8 mouse cellular contexts compared by ENCODE assay signal in genomic region chr17:29492269-29493191, GRCm38 (mm10). TPM values are rescaled to one million over a fixed set of nuclear protein-coding genes. Genes with fewer than 3 reads are reported as not detected.
DNase-seq lines count a peak whose midpoint lies in the region; ATAC-seq and TF ChIP-seq lines count a peak whose summit lies in the region.

No protein-coding gene starts in this region.

- TF ChIP-seq CTCF in heart, adult 2 months (IDR thresholded peaks at IDR 0.05), result peak; percentile 83

- no peak for ATAC-seq in limb, embryonic 15.5 days (ENCODE audit: insufficient number of reproducible peaks, low FRiP score, low TSS enrichment, low read depth)
- ATAC-seq in midbrain, embryonic 16.5 days, result no peak

- H3K79me2 ChIP-seq in heart, adult 2 months (replicated peaks; ENCODE audit: control insufficient read depth, insufficient read depth, low read length), result peaks cover 8% of the 10 kb centered on the region; the same call in 1 of the 2 replicates

- peak; percentile 25 to 40 for DNase-seq in left cerebral cortex, adult 18-20 months (ENCODE audit: low spot score in 2 of 2)
- DNase-seq in left cerebral cortex, adult 11 months (ENCODE audit: low spot score), result no peak
- DNase-seq in embryo, embryonic 9.5 days (ENCODE audit: extremely low spot score), result peak; percentile 81
- peak; percentile 81 for DNase-seq in heart, adult 2 months
- peak; percentile 79 for DNase-seq in kidney, adult 18-20 months
- peak; percentile 72 to 74 for DNase-seq in spleen, postnatal 36 days (ENCODE audit: low spot score in 2 of 2)

- peak overlapping the region; percentile 95 for H3K27ac ChIP-seq in heart, adult 2 months
- peak overlapping the region; percentile 90 for H3K27ac ChIP-seq in limb, embryonic 15.5 days
- H3K27ac ChIP-seq in midbrain, embryonic 16.5 days (ENCODE audit: low read length), result no peak overlapping the region; the same call in 1 of the 2 replicates

- H3K9me3 ChIP-seq in limb, embryonic 15.5 days, result no peaks in the 10 kb centered on the region
- H3K9me3 ChIP-seq in midbrain, embryonic 16.5 days (replicated peaks; ENCODE audit: control insufficient read depth, low read length, poor library complexity, severe bottlenecking), result no peaks in the 10 kb centered on the region

- 0 out of 2 replicates have a peak, but pooled peaks have one; percentile 35 for TF ChIP-seq POLR2A in heart, adult 2 months (IDR thresholded peaks at IDR 0.05; ENCODE audit: insufficient read depth, low read depth, low read length)

- whole genome bisulfite sequencing in heart, adult 2 months, result 1% methylated on average over 22 of the region's 22 CpGs
- WGBS in limb, embryonic 15.5 days, result 1% methylated on average over 22 of the region's 22 CpGs
- 2% methylated on average over 22 of the region's 22 CpGs for WGBS in midbrain, embryonic 16.5 days

- H3K4me1 ChIP-seq in heart, adult 2 months (ENCODE audit: control insufficient read depth, insufficient read depth, low read length), result peaks cover 6% of the 10 kb centered on the region
- peaks cover 23% of the 10 kb centered on the region for H3K4me1 ChIP-seq in limb, embryonic 15.5 days
- H3K4me1 ChIP-seq in midbrain, embryonic 16.5 days (ENCODE audit: control insufficient read depth, insufficient read depth, low read length), result peaks cover 19% of the 10 kb centered on the region

- H3K4me2 ChIP-seq in limb, embryonic 15.5 days, result peak overlapping the region; percentile 87
- H3K4me2 ChIP-seq in midbrain, embryonic 16.5 days (ENCODE audit: low read length), result peak overlapping the region; percentile 92

- peaks cover 14% of the 10 kb centered on the region for H3K36me3 ChIP-seq in heart, adult 2 months (ENCODE audit: control insufficient read depth, insufficient read depth, low read length)
- peaks cover 13% of the 10 kb centered on the region for H3K36me3 ChIP-seq in limb, embryonic 15.5 days
- H3K36me3 ChIP-seq in midbrain, embryonic 16.5 days (ENCODE audit: control insufficient read depth, insufficient read depth, low read length), result peaks cover 2% of the 10 kb centered on the region; the same call in 1 of the 2 replicates

- peak overlapping the region; percentile 99 for H3K9ac ChIP-seq in heart, adult 2 months (ENCODE audit: low read depth, low read length)
- peak overlapping the region; percentile 87 for H3K9ac ChIP-seq in limb, embryonic 15.5 days
- peak overlapping the region; percentile 86 for H3K9ac ChIP-seq in midbrain, embryonic 16.5 days (ENCODE audit: low read depth, low read length)

- TF ChIP-seq EP300 in heart, adult 2 months (IDR thresholded peaks at IDR 0.05; ENCODE audit: insufficient read depth, low read depth, low read length), result peak; percentile 91; the same call in 1 of the 2 replicates

- no peaks in the 10 kb centered on the region for H3K27me3 ChIP-seq in heart, adult 2 months (ENCODE audit: control insufficient read depth, insufficient read depth, low read length)
- H3K27me3 ChIP-seq in limb, embryonic 15.5 days, result no peaks in the 10 kb centered on the region
- H3K27me3 ChIP-seq in midbrain, embryonic 16.5 days (ENCODE audit: control insufficient read depth, insufficient read depth, low read depth, low read length), result no peaks in the 10 kb centered on the region

- H3K4me3 ChIP-seq in heart, adult 2 months, result peak overlapping the region; percentile 99
- H3K4me3 ChIP-seq in limb, embryonic 15.5 days, result peak overlapping the region; percentile 97
- peak overlapping the region; percentile 62 for H3K4me3 ChIP-seq in midbrain, embryonic 16.5 days (ENCODE audit: low read depth, low read length)

- intact Hi-C loops in heart, adult 2 months (cut with DNase I), result loop anchor here (1.0 to 5.0 kb wide), 5 partner anchors 22 to 225 kb away; partner anchors contain the start of gene BC004004

RNA-seq across cellular contexts. Expression of gene Pim1, which starts 2.0 kb away (rescaled TPM):
- total RNA-seq in left cerebral cortex, adult 18-20 months (2021), result 10 to 100 TPM in 1 of 2 experiments, 1 to 10 TPM in 1; 6.9 to 16.9 TPM
- 10 to 100 TPM; 17.2 to 20.5 TPM for total RNA-seq in heart, adult 2 months (2021)
- polyA plus RNA-seq in heart, adult 2 months (2012; rRNA removed), result 24.6 and 27.9 TPM in 2 replicates
- 20.0 and 21.6 TPM in 2 replicates for polyA plus RNA-seq in limb, embryonic 15.5 days (2015; fragmentation: Nextera tagmentation; extraction: Ambion mirVana)
- polyA plus RNA-seq in midbrain, embryonic 16.5 days (2015; fragmentation: Nextera tagmentation; extraction: Ambion mirVana), result 7.3 and 7.6 TPM in 2 replicates

RNA-seq across cellular contexts. Expression of gene Gm17657, which starts 56.9 kb away (rescaled TPM):
- not detected for total RNA-seq in left cerebral cortex, adult 18-20 months (2021)
- not detected for total RNA-seq in heart, adult 2 months (2021)
- not detected in 2 replicates for polyA plus RNA-seq in heart, adult 2 months (2012; rRNA removed)
- polyA plus RNA-seq in limb, embryonic 15.5 days (2015; fragmentation: Nextera tagmentation; extraction: Ambion mirVana), result not detected in 2 replicates
- not detected in 2 replicates for polyA plus RNA-seq in midbrain, embryonic 16.5 days (2015; fragmentation: Nextera tagmentation; extraction: Ambion mirVana)

RNA-seq across cellular contexts. Expression of gene Tbc1d22b, which starts 57.1 kb away (rescaled TPM):
- 10 to 100 TPM; 36.4 to 38.5 TPM for total RNA-seq in left cerebral cortex, adult 18-20 months (2021)
- 10 to 100 TPM; 12.8 to 13.8 TPM for total RNA-seq in heart, adult 2 months (2021)
- 15.3 and 16.9 TPM in 2 replicates for polyA plus RNA-seq in heart, adult 2 months (2012; rRNA removed)
- 13.4 and 14.7 TPM in 2 replicates for polyA plus RNA-seq in limb, embryonic 15.5 days (2015; fragmentation: Nextera tagmentation; extraction: Ambion mirVana)
- 29.5 and 32.2 TPM in 2 replicates for polyA plus RNA-seq in midbrain, embryonic 16.5 days (2015; fragmentation: Nextera tagmentation; extraction: Ambion mirVana)

RNA-seq across cellular contexts. Expression of gene Tmem217, which starts 59.7 kb away (rescaled TPM):
- total RNA-seq in left cerebral cortex, adult 18-20 months (2021), result not detected
- total RNA-seq in heart, adult 2 months (2021), result not detected
- 0.47 TPM in 1 of 2 replicates, not detected in the other for polyA plus RNA-seq in heart, adult 2 months (2012; rRNA removed)
- 0.73 and 1.1 TPM in 2 replicates for polyA plus RNA-seq in limb, embryonic 15.5 days (2015; fragmentation: Nextera tagmentation; extraction: Ambion mirVana)
- polyA plus RNA-seq in midbrain, embryonic 16.5 days (2015; fragmentation: Nextera tagmentation; extraction: Ambion mirVana), result 0.89 and 1.3 TPM in 2 replicates
